ENCODE assay signal across 28 mouse cellular contexts in the genomic region with DNA sequence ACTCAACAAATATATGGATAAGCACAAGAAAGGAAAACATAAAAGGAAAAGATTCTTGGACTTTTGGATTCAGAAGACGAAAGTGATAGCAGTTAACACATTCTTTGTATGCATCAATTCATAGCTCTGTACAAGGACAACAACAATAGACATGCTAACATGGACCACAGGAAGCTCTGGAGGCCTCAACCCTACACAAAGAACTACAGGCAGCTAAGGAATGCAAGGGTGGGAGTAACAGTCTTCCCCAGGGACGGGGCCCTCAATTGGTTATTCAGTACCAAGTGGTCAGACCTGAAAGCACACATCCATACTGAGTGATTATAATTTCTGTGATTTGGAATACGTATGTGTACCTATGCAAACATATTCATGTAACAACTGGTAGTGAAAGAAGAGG.
"Had no signal": no experiment of that assay in that cellular context is flagged by ENCODE, and none has a peak within 500 bp of the region (broad histone marks: within the 10 kb centered on the region; RNA-seq: fewer than 3 reads in every experiment).

No protein-coding gene starts in this region.

- H3K4me3 ChIP-seq: gastrocnemius, adult 2 months; heart, adult 2 months; heart, embryonic 10.5 days; heart, embryonic 12.5 days; hindbrain, embryonic 10.5 days; hindbrain, embryonic 12.5 days; intestine, embryonic 15.5 days; layer of hippocampus, adult 2 months; left cerebral cortex, adult 2 months; limb, embryonic 13.5 days; limb, embryonic 15.5 days; liver, embryonic 12.5 days had no signal

- H3K9me3 ChIP-seq: heart, embryonic 10.5 days; heart, embryonic 12.5 days; hindbrain, embryonic 10.5 days; hindbrain, embryonic 12.5 days; intestine, embryonic 15.5 days; limb, embryonic 13.5 days; limb, embryonic 15.5 days; liver, embryonic 12.5 days had no signal

- H3K27ac ChIP-seq: gastrocnemius, adult 2 months; heart, adult 2 months; heart, embryonic 10.5 days; hindbrain, embryonic 10.5 days; hindbrain, embryonic 12.5 days; hindbrain, embryonic 14.5 days; intestine, embryonic 15.5 days; layer of hippocampus, adult 2 months; left cerebral cortex, adult 2 months; limb, embryonic 13.5 days; limb, embryonic 15.5 days; liver, embryonic 12.5 days; liver, embryonic 14.5 days had no signal

- H3K27me3 ChIP-seq: heart, embryonic 12.5 days; hindbrain, embryonic 12.5 days; intestine, embryonic 15.5 days; limb, embryonic 13.5 days; limb, embryonic 15.5 days; liver, embryonic 12.5 days had no signal

- H3K36me3 ChIP-seq: heart, embryonic 10.5 days; heart, embryonic 12.5 days; hindbrain, embryonic 10.5 days; hindbrain, embryonic 12.5 days; intestine, embryonic 15.5 days; limb, embryonic 13.5 days; limb, embryonic 15.5 days; liver, embryonic 12.5 days had no signal

- ATAC-seq: hindbrain, embryonic 16.5 days; inflammation-experienced regulatory T-cells, adult 6 months; intestine, embryonic 15.5 days; intestine, postnatal 0 days; liver, embryonic 12.5 days had no signal

- H3K4me1 ChIP-seq: heart, embryonic 10.5 days; heart, embryonic 12.5 days; hindbrain, embryonic 12.5 days; intestine, embryonic 15.5 days; limb, embryonic 13.5 days; limb, embryonic 15.5 days; liver, embryonic 12.5 days had no signal

- DNase-seq: gastrocnemius, adult 2 months; gastrocnemius, postnatal 14 days; gastrocnemius, postnatal 36 days; heart, adult 11 months; heart, adult 2 months; heart, postnatal 10 days; heart, postnatal 4 days; kidney, adult 18-20 months; kidney, adult 8-10 months; kidney, postnatal 10 days; kidney, postnatal 25 days; kidney, postnatal 4 days; left cerebral cortex, postnatal 4 days had no signal

- H3K9ac ChIP-seq: heart, embryonic 12.5 days; hindbrain, embryonic 12.5 days; hindbrain, embryonic 14.5 days; intestine, embryonic 15.5 days; limb, embryonic 13.5 days; limb, embryonic 15.5 days; liver, embryonic 12.5 days; liver, embryonic 14.5 days had no signal

- H3K4me2 ChIP-seq: heart, embryonic 12.5 days; hindbrain, embryonic 12.5 days; hindbrain, embryonic 14.5 days; intestine, embryonic 15.5 days; limb, embryonic 13.5 days; limb, embryonic 15.5 days; liver, embryonic 12.5 days had no signal
